In genomic region chr9:50711337-50711736, GRCm38 (mm10) we compare ENCODE assay signal across 20 mouse cellular contexts. TPM values are rescaled to one million over a fixed set of nuclear protein-coding genes. Genes with fewer than 3 reads are reported as not detected.
"Had no signal": no experiment of that assay in that cellular context is flagged by ENCODE, and none has a peak within 500 bp of the region (broad histone marks: within the 10 kb centered on the region; RNA-seq: fewer than 3 reads in every experiment).

No protein-coding gene starts in this region.

- H3K27ac ChIP-seq: kidney, embryonic 15.5 days; limb, embryonic 12.5 days; limb, embryonic 15.5 days; liver, embryonic 14.5 days; macrophage; midbrain, embryonic 12.5 days; midbrain, embryonic 15.5 days; neural tube, embryonic 13.5 days; stomach, postnatal 0 days had no signal

- H3K4me1 ChIP-seq: kidney, embryonic 15.5 days; midbrain, embryonic 12.5 days; midbrain, embryonic 15.5 days; neural tube, embryonic 13.5 days had no signal

- ATAC-seq: intestine, postnatal 0 days; liver, postnatal 0 days; lung, postnatal 0 days; midbrain, embryonic 15.5 days had no signal

- H3K9me3 ChIP-seq: kidney, embryonic 15.5 days; limb, embryonic 12.5 days; limb, embryonic 15.5 days; midbrain, embryonic 12.5 days; midbrain, embryonic 15.5 days; neural tube, embryonic 13.5 days had no signal

- H3K27me3 ChIP-seq: kidney, embryonic 15.5 days; limb, embryonic 12.5 days; limb, embryonic 15.5 days; midbrain, embryonic 12.5 days; midbrain, embryonic 15.5 days; neural tube, embryonic 13.5 days had no signal

- H3K4me3 ChIP-seq: kidney, embryonic 15.5 days; limb, embryonic 12.5 days; limb, embryonic 15.5 days; midbrain, embryonic 12.5 days; midbrain, embryonic 15.5 days; myocyte; neural tube, embryonic 13.5 days had no signal

- H3K9ac ChIP-seq: kidney, embryonic 15.5 days; limb, embryonic 12.5 days; limb, embryonic 15.5 days; liver, embryonic 14.5 days; liver, postnatal 0 days; lung, embryonic 14.5 days; midbrain, embryonic 12.5 days; midbrain, embryonic 15.5 days; neural tube, embryonic 13.5 days had no signal

- H3K36me3 ChIP-seq: kidney, embryonic 15.5 days; midbrain, embryonic 15.5 days had no signal

- DNase-seq: kidney, postnatal 10 days; kidney, postnatal 4 days; left cerebral cortex, postnatal 4 days; liver, postnatal 0 days; lung, embryonic 14.5 days; thymus, adult 2 months; thymus, postnatal 14 days had no signal

RNA-seq across cellular contexts. Expression of gene Dixdc1, which starts 28.0 kb away (rescaled TPM):
- total RNA-seq: megakaryocyte-erythroid progenitor cell, adult 5-6 weeks had no signal

RNA-seq across cellular contexts. Expression of gene 2310030G06Rik, which starts 35.0 kb away (rescaled TPM):
- total RNA-seq: megakaryocyte-erythroid progenitor cell, adult 5-6 weeks had no signal
- polyA plus RNA-seq: macrophage had no signal

RNA-seq across cellular contexts. Expression of gene Cryab, which starts 39.8 kb away (rescaled TPM):
- total RNA-seq: megakaryocyte-erythroid progenitor cell, adult 5-6 weeks had no signal

RNA-seq across cellular contexts. Expression of gene Hspb2, which starts 40.8 kb away (rescaled TPM):
- total RNA-seq: megakaryocyte-erythroid progenitor cell, adult 5-6 weeks had no signal
- polyA plus RNA-seq: macrophage had no signal
